Mouse (Mus musculus) right cerebral cortex, postnatal 14 days (tissue): ENCODE data around the gene Ccer2.
A peak's percentile ranks its signal among the peaks of the same experiment; 100 is the strongest.

ENCODE experiments used
- DNase-seq: peaks from one replicate; pipeline ENCODE4 v3.0.0; 2022

Ccer2 gene

GRCm38 (mm10) chr7:28758623-28759022, 2.6 kb downstream of the Ccer2 start:
- DNase-seq = no peak

- DNase-seq = no peak
Observed at GRCm38 (mm10) chr7:28761907-28762306, 5.9 kb downstream of the Ccer2 start.

GRCm38 (mm10) chr7:28765211-28765610, 9.2 kb downstream of the Ccer2 start:
- no peak for DNase-seq

- DNase-seq = peak; percentile 96
Observed at GRCm38 (mm10) chr7:28766173-28766879, 10.4 kb downstream of the Ccer2 start, which contains the start of gene Sirt2. TSS of gene Sirt2 (plus strand) at chr7:28766735.

GRCm38 (mm10) chr7:28766910-28767309, 10.9 kb downstream of the Ccer2 start:
- no peak for DNase-seq

- DNase-seq = no peak
Observed at GRCm38 (mm10) chr7:28767462-28767965, 11.5 kb downstream of the Ccer2 start, which contains the start of gene Nfkbib. TSS of gene Nfkbib (minus strand) at chr7:28767512.

GRCm38 (mm10) chr7:28769414-28769958, 13.5 kb downstream of the Ccer2 start:
- no peak for DNase-seq

- DNase-seq = no peak
Observed at GRCm38 (mm10) chr7:28770309-28770708, 14.3 kb downstream of the Ccer2 start.

- no peak for DNase-seq
Observed at GRCm38 (mm10) chr7:28771867-28772266, 15.9 kb downstream of the Ccer2 start.

GRCm38 (mm10) chr7:28773163-28773562, 17.2 kb downstream of the Ccer2 start:
- DNase-seq = no peak

- no peak for DNase-seq
Observed at GRCm38 (mm10) chr7:28774164-28774563, 18.2 kb downstream of the Ccer2 start.

GRCm38 (mm10) chr7:28775129-28775528, 19.2 kb downstream of the Ccer2 start:
- no peak for DNase-seq

- DNase-seq = no peak
Observed at GRCm38 (mm10) chr7:28778825-28779224, 22.9 kb downstream of the Ccer2 start.

GRCm38 (mm10) chr7:28780067-28780658, 24.2 kb downstream of the Ccer2 start:
- DNase-seq = peak; percentile 91

GRCm38 (mm10) chr7:28780857-28781256, 24.9 kb downstream of the Ccer2 start:
- no peak for DNase-seq

- DNase-seq = no peak
Observed at GRCm38 (mm10) chr7:28781261-28781663, 25.3 kb downstream of the Ccer2 start.

- DNase-seq = no peak
Observed at GRCm38 (mm10) chr7:28785161-28785560, 29.2 kb downstream of the Ccer2 start.

GRCm38 (mm10) chr7:28787884-28788283, 31.9 kb downstream of the Ccer2 start:
- DNase-seq = no peak

GRCm38 (mm10) chr7:28788307-28789195, 32.6 kb downstream of the Ccer2 start, which contains the start of gene Rinl:
TSS of gene Rinl (plus strand) at chr7:28788969.
- no peak for DNase-seq

- no peak for DNase-seq
Observed at GRCm38 (mm10) chr7:28789235-28789634, 33.3 kb downstream of the Ccer2 start.

- no peak for DNase-seq
Observed at GRCm38 (mm10) chr7:28790066-28790806, 34.3 kb downstream of the Ccer2 start.

GRCm38 (mm10) chr7:28791706-28792105, 35.7 kb downstream of the Ccer2 start:
- DNase-seq = no peak
